Comparison of ENCODE assay signal across 8 mouse cellular contexts in the genomic region with DNA sequence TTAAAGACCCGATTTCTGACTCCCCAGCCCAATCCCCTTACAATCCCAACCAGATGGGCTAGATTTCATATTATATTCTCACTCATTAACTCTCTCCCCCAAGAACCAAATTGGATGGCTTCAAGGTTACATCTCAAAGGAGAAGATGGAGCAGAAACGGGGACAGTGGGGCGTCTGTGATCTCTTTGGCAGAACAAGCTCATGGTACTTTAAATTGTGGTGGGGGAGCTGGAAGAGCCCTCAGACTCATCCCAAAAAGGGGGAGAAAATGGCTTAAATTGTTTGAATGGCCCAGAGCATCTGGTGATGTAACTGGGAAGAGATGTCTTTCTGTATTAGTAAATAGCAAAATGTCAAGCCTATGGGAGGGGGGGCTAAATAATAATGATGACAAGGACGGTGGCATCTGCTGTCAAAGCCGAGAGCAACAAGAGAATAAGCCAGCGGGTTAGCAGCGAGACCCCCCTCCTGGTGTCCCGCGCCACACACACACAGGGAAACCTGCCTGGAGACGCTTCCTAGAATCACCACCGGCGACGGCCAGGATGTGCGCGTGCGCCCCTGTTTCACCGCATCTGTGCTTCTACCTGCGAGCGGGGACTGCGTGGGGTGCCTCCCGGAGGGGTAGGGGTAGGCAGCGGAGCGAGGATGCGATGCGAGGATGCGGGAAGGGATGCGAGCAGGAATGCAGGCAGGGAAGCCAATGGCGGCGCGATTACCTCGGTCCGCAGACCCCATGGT. TPM values are rescaled to one million over a fixed set of nuclear protein-coding genes. Genes with fewer than 3 reads are reported as not detected.
DNase-seq lines count a peak whose midpoint lies in the region; ATAC-seq and TF ChIP-seq lines count a peak whose summit lies in the region.

No protein-coding gene starts in this region.

- 1% methylated on average over 32 of the region's 32 CpGs for WGBS in kidney, embryonic 16.5 days
- WGBS in forebrain, postnatal 0 days, result 3% methylated on average over 32 of the region's 32 CpGs
- under 1% methylated on average over 32 of the region's 32 CpGs for WGBS in midbrain, embryonic 16.5 days

- peaks cover 33% of the 10 kb centered on the region for H3K4me1 ChIP-seq in kidney, embryonic 16.5 days (ENCODE audit: insufficient read depth, low read length)
- H3K4me1 ChIP-seq in forebrain, postnatal 0 days (ENCODE audit: insufficient read depth), result peaks cover 3% of the 10 kb centered on the region
- H3K4me1 ChIP-seq in midbrain, embryonic 16.5 days (ENCODE audit: control insufficient read depth, insufficient read depth, low read length), result peaks cover 20% of the 10 kb centered on the region

- no peak overlapping the region for H3K27ac ChIP-seq in kidney, embryonic 16.5 days (ENCODE audit: low read length)
- H3K27ac ChIP-seq in forebrain, postnatal 0 days (ENCODE audit: low read depth, low read length), result peak overlapping the region; percentile 62
- peak overlapping the region; percentile 73 for H3K27ac ChIP-seq in midbrain, embryonic 16.5 days (ENCODE audit: low read length)

- DNase-seq in kidney, postnatal 10 days, result no peak
- DNase-seq in cerebellum, adult 18-20 months, result peak; percentile 45 to 62
- peak; percentile 75 for DNase-seq in forebrain, postnatal 0 days
- DNase-seq in layer of hippocampus, postnatal 10 days (ENCODE audit: low spot score in 2 of 2), result peak; percentile 53 to 73
- no peak for DNase-seq in adrenal gland, adult 2 months

- no peak for ATAC-seq in kidney, embryonic 16.5 days (ENCODE audit: low FRiP score, low TSS enrichment)
- ATAC-seq in forebrain, postnatal 0 days, result peak; percentile 84
- peak; percentile 78 for ATAC-seq in midbrain, embryonic 16.5 days
- no peak for ATAC-seq in megakaryocyte progenitor cell, adult 5-6 weeks (replicated peaks; ENCODE audit: poor library complexity)

- no peaks in the 10 kb centered on the region for H3K36me3 ChIP-seq in kidney, embryonic 16.5 days (ENCODE audit: insufficient read depth, low read length)
- H3K36me3 ChIP-seq in forebrain, postnatal 0 days (ENCODE audit: insufficient read depth), result no peaks in the 10 kb centered on the region
- no peaks in the 10 kb centered on the region for H3K36me3 ChIP-seq in midbrain, embryonic 16.5 days (ENCODE audit: control insufficient read depth, insufficient read depth, low read length)

- TF ChIP-seq CTCF in forebrain, postnatal 0 days (IDR thresholded peaks at IDR 0.05; ENCODE audit: low read depth), result no peak; the same call in 1 of the 2 replicates

- H3K27me3 ChIP-seq in kidney, embryonic 16.5 days (ENCODE audit: insufficient read depth, low read length), result peaks cover 47% of the 10 kb centered on the region
- peaks cover 13% of the 10 kb centered on the region for H3K27me3 ChIP-seq in forebrain, postnatal 0 days (ENCODE audit: insufficient read depth, low read length)
- peaks cover 7% of the 10 kb centered on the region; the same call in 1 of the 2 replicates for H3K27me3 ChIP-seq in midbrain, embryonic 16.5 days (ENCODE audit: control insufficient read depth, insufficient read depth, low read depth, low read length)

- peak overlapping the region; percentile 48 for H3K4me3 ChIP-seq in kidney, embryonic 16.5 days (ENCODE audit: low read length)
- H3K4me3 ChIP-seq in forebrain, postnatal 0 days (ENCODE audit: low read depth, low read length), result peak overlapping the region; percentile 54
- H3K4me3 ChIP-seq in midbrain, embryonic 16.5 days (ENCODE audit: low read depth, low read length), result peak overlapping the region; percentile 63

- peak overlapping the region; percentile 80 for H3K4me2 ChIP-seq in kidney, embryonic 16.5 days (replicated peaks; ENCODE audit: low read depth, low read length)
- H3K4me2 ChIP-seq in forebrain, postnatal 0 days (ENCODE audit: low read depth), result peak overlapping the region; percentile 89
- H3K4me2 ChIP-seq in midbrain, embryonic 16.5 days (ENCODE audit: low read length), result peak overlapping the region; percentile 82

- no peaks in the 10 kb centered on the region for H3K9me3 ChIP-seq in kidney, embryonic 16.5 days (ENCODE audit: low read length)
- no peaks in the 10 kb centered on the region for H3K9me3 ChIP-seq in forebrain, postnatal 0 days (ENCODE audit: low read length)
- H3K9me3 ChIP-seq in midbrain, embryonic 16.5 days (replicated peaks; ENCODE audit: control insufficient read depth, low read length, poor library complexity, severe bottlenecking), result no peaks in the 10 kb centered on the region

- peak overlapping the region; percentile 62 for H3K9ac ChIP-seq in kidney, embryonic 16.5 days (replicated peaks; ENCODE audit: low read length)
- peak overlapping the region; percentile 63 for H3K9ac ChIP-seq in forebrain, postnatal 0 days
- peak overlapping the region; percentile 73 for H3K9ac ChIP-seq in midbrain, embryonic 16.5 days (ENCODE audit: low read depth, low read length)

RNA-seq across cellular contexts. Expression of a gene that starts 0.5 kb away (rescaled TPM):
- 2.6 and 2.8 TPM in 2 replicates for polyA plus RNA-seq in kidney, embryonic 16.5 days (2015; fragmentation: Nextera tagmentation; extraction: Ambion mirVana)
- total RNA-seq in forebrain, postnatal 0 days (2014; rRNA removed), result 2.1 and 3.1 TPM in 2 replicates
- 2.0 and 3.2 TPM in 2 replicates for polyA plus RNA-seq in forebrain, postnatal 0 days (2015; fragmentation: Nextera tagmentation; extraction: Ambion mirVana)
- total RNA-seq in layer of hippocampus, postnatal 10 days (2021), result 10 to 100 TPM; 18.6 to 20.5 TPM
- 3.8 and 4.5 TPM in 2 replicates for polyA plus RNA-seq in midbrain, embryonic 16.5 days (2015; fragmentation: Nextera tagmentation; extraction: Ambion mirVana)
- total RNA-seq in megakaryocyte progenitor cell, adult 5-6 weeks (2015), result 1.7 TPM in 2 replicates
- total RNA-seq in megakaryocyte progenitor cell, adult 5-6 weeks (2017), result 0.17 and 0.47 TPM in 2 replicates
- total RNA-seq in adrenal gland, adult 2 months (2021), result 1 to 10 TPM; 3.5 to 4.9 TPM
- 2.8 and 4.7 TPM in 2 replicates for polyA plus RNA-seq in adrenal gland, adult 2 months (2012; rRNA removed)

Comparison
In these comparisons a context has a peak if more than half of its experiments do, and no peak if none do; other contexts are left out.
1. ATAC-seq: peak in forebrain, postnatal 0 days (single experiment) and midbrain, embryonic 16.5 days (single experiment); none in kidney, embryonic 16.5 days (single experiment) and megakaryocyte progenitor cell, adult 5-6 weeks (single experiment).
2. DNase-seq: peak in cerebellum, adult 18-20 months (2 of 2), forebrain, postnatal 0 days (single experiment) and layer of hippocampus, postnatal 10 days (2 of 2); none in kidney, postnatal 10 days (single experiment) and adrenal gland, adult 2 months (single experiment).
3. Peak in every context shown above with its lines, with median percentiles within 50 percentile points of each other: H3K4me2 ChIP-seq, H3K4me3 ChIP-seq and H3K9ac ChIP-seq.